Mouse (Mus musculus) midbrain, embryonic 10.5 days (tissue): ENCODE data around the gene Akr1cl. TPM values are rescaled to one million over a fixed set of nuclear protein-coding genes. Genes with fewer than 3 reads are reported as not detected.
"Not testable (repeated sequence)": the region's sequence is repeated elsewhere in the genome, so short reads cannot be mapped to it uniquely, and the experiment has no call there.

Experiments used
- DNase-seq: peaks from one replicate; pipeline ENCODE4 v3.0.0-alpha.2; 2017; ENCODE audit warnings: low spot score
- H3K27ac ChIP-seq: fragments of 300-500 bp; sonication (generic); replicated peaks from 2 replicates; pipeline ENCODE4 v1.5.1; 2016; ENCODE audit warnings: mild to moderate bottlenecking
- H3K27me3 ChIP-seq: fragments of 300-500 bp; sonication (generic); 2 replicates; pipeline ENCODE4 v1.6.1; 2016; ENCODE audit warnings: low read depth, mild to moderate bottlenecking; ENCODE audit not compliant: poor library complexity, severe bottlenecking
- H3K36me3 ChIP-seq: fragments of 300-500 bp; sonication (generic); 2 replicates; pipeline ENCODE4 v1.6.1; 2016; ENCODE audit warnings: mild to moderate bottlenecking, moderate library complexity
- H3K4me1 ChIP-seq: fragments of 300-500 bp; sonication (generic); 2 replicates; pipeline ENCODE4 v1.6.1; 2016
- H3K4me3 ChIP-seq: fragments of 300-500 bp; sonication (generic); 2 replicates; pipeline ENCODE4 v1.5.1; 2016; ENCODE audit warnings: mild to moderate bottlenecking, moderate library complexity
- H3K9me3 ChIP-seq: fragments of 300-500 bp; sonication (generic); replicated peaks from 2 replicates; pipeline ENCODE4 v1.6.1; 2016; ENCODE audit warnings: mild to moderate bottlenecking
- WGBS: fragments of 180-500 bp; shearing (Covaris S2); methylation state at CpG from one replicate; pipeline ENCODE4 v1.1.7; 2016; 5-methylcytosine and 5-hydroxymethylcytosine counted together
- polyA plus RNA-seq: library from polyadenylated mRNA; unstranded; fragments of >200 nt; fragmentation: Nextera tagmentation; extraction: Ambion mirVana; gene quantifications from 2 replicates; pipeline ENCODE4 v1.2.1, GENCODE M21; 2016

Gene Akr1cl
- 0.15 and 0.42 TPM in 2 replicates for polyA plus RNA-seq

- no peak within 1 kb of the TSS for H3K27ac ChIP-seq
- no peaks in the 10 kb centered on the region for H3K36me3 ChIP-seq
- no peak within 1 kb of the TSS for H3K4me3 ChIP-seq
- H3K9me3 ChIP-seq, result no peaks in the 10 kb centered on the region
- no peak for DNase-seq
- 0 out of 2 replicates have a peak, but pooled peaks cover 3% of the 10 kb centered on the region for H3K4me1 ChIP-seq
- H3K27me3 ChIP-seq, result no peaks in the 10 kb centered on the region
Observed at GRCm38 (mm10) chr1:65032641-65033040, at the start of gene Akr1cl. Gene Akr1cl (minus strand): TSS chr1:65032759.

GRCm38 (mm10) chr1:65082188-65082587 lies 49.6 kb upstream of the Akr1cl start, which contains the start of gene Crygb:
Gene Crygb (minus strand): TSS chr1:65082288.
- Histone ChIP-seq H3K9me3 (no peaks in the 10 kb centered on the region), H3K36me3 (no peaks in the 10 kb centered on the region), H3K4me1 (peaks cover 5% of the 10 kb centered on the region), H3K27ac (no peak within 1 kb of the TSS), H3K27me3 (no peaks in the 10 kb centered on the region), H3K4me3 (peak within 1 kb of the TSS; percentile 21; the same call in 1 of the 2 replicates)
- DNase-seq, result no peak
- 26% methylated on average over 7 of the region's 7 CpGs for WGBS

GRCm38 (mm10) chr1:65075607-65076006 lies 43.0 kb upstream of the Akr1cl start:
- WGBS, result 32% methylated on average over 5 of the region's 5 CpGs
- no peaks in the 10 kb centered on the region for H3K9me3 ChIP-seq
- DNase-seq, result no peak

GRCm38 (mm10) chr1:65073589-65073988 lies 41.0 kb upstream of the Akr1cl start, which contains the start of gene Crygc:
Gene Crygc (minus strand): TSS chr1:65073689.
- Histone ChIP-seq H3K9me3 (no peaks in the 10 kb centered on the region), H3K36me3 (no peaks in the 10 kb centered on the region), H3K27ac (no peak within 1 kb of the TSS), H3K4me3 (no peak within 1 kb of the TSS), H3K27me3 (no peaks in the 10 kb centered on the region), H3K4me1 (peaks cover 4% of the 10 kb centered on the region; the same call in 1 of the 2 replicates)
- no peak for DNase-seq
- WGBS, result 71% methylated on average over 6 of the region's 6 CpGs

More at GRCm38 (mm10) chr1:65075607-65076006, 43.0 kb upstream of the Akr1cl start:
- Histone ChIP-seq H3K36me3 (no peaks in the 10 kb centered on the region), H3K27me3 (no peaks in the 10 kb centered on the region), H3K27ac (no peak overlapping the region), H3K4me3 (no peak overlapping the region), H3K4me1 (peaks cover 4% of the 10 kb centered on the region; the same call in 1 of the 2 replicates)

GRCm38 (mm10) chr1:65067842-65068241 lies 35.3 kb upstream of the Akr1cl start:
- Histone ChIP-seq H3K36me3 (no peaks in the 10 kb centered on the region), H3K27ac (no peak overlapping the region)
- DNase-seq, result no peak

GRCm38 (mm10) chr1:65064201-65064600 lies 31.6 kb upstream of the Akr1cl start:
- Histone ChIP-seq H3K4me3 (no peak overlapping the region), H3K27ac (no peak overlapping the region), H3K9me3 (no peaks in the 10 kb centered on the region), H3K36me3 (no peaks in the 10 kb centered on the region), H3K4me1 (no peaks in the 10 kb centered on the region), H3K27me3 (no peaks in the 10 kb centered on the region)
- no peak for DNase-seq
- WGBS, result 85% methylated on average over 15 of the region's 15 CpGs

More at GRCm38 (mm10) chr1:65067842-65068241, 35.3 kb upstream of the Akr1cl start:
- Histone ChIP-seq H3K27me3 (no peaks in the 10 kb centered on the region), H3K9me3 (no peaks in the 10 kb centered on the region), H3K4me1 (no peaks in the 10 kb centered on the region), H3K4me3 (no peak overlapping the region)

GRCm38 (mm10) chr1:65063352-65063751 lies 30.8 kb upstream of the Akr1cl start, which contains the start of gene Crygd:
Gene Crygd (minus strand): TSS chr1:65063452.
- Histone ChIP-seq H3K36me3 (no peaks in the 10 kb centered on the region), H3K27me3 (no peaks in the 10 kb centered on the region), H3K9me3 (no peaks in the 10 kb centered on the region), H3K4me3 (no peak within 1 kb of the TSS), H3K27ac (no peak within 1 kb of the TSS), H3K4me1 (no peaks in the 10 kb centered on the region)
- 83% methylated on average over 8 of the region's 8 CpGs for WGBS
- DNase-seq, result no peak

GRCm38 (mm10) chr1:65052140-65052539 lies 19.6 kb upstream of the Akr1cl start:
- Histone ChIP-seq H3K4me3 (no peak overlapping the region), H3K36me3 (no peaks in the 10 kb centered on the region), H3K4me1 (peaks cover 15% of the 10 kb centered on the region), H3K27me3 (no peaks in the 10 kb centered on the region), H3K27ac (no peak overlapping the region), H3K9me3 (no peaks in the 10 kb centered on the region)
- WGBS, result 53% methylated on average over 2 of the region's 2 CpGs
- no peak for DNase-seq

GRCm38 (mm10) chr1:65051696-65052095 lies 19.1 kb upstream of the Akr1cl start:
- WGBS, result 64% methylated on average over 7 of the region's 7 CpGs
- no peak for DNase-seq
- Histone ChIP-seq H3K4me1 (peaks cover 15% of the 10 kb centered on the region), H3K4me3 (no peak overlapping the region), H3K36me3 (no peaks in the 10 kb centered on the region), H3K9me3 (no peaks in the 10 kb centered on the region), H3K27ac (no peak overlapping the region), H3K27me3 (no peaks in the 10 kb centered on the region)

GRCm38 (mm10) chr1:65050952-65051351 lies 18.4 kb upstream of the Akr1cl start, which contains the start of gene Cryge:
Gene Cryge (minus strand): TSS chr1:65051149.
- H3K4me1 ChIP-seq, result peaks cover 15% of the 10 kb centered on the region
- H3K4me3 ChIP-seq, DNase-seq, H3K27me3 ChIP-seq, H3K36me3 ChIP-seq, H3K9me3 ChIP-seq: not testable (repeated sequence)
- 63% methylated on average over 12 of the region's 12 CpGs for WGBS
- H3K27ac ChIP-seq, result peak within 1 kb of the TSS; percentile 49; the same call in 1 of the 2 replicates

GRCm38 (mm10) chr1:65048781-65049180 lies 16.2 kb upstream of the Akr1cl start:
- Histone ChIP-seq H3K9me3 (no peaks in the 10 kb centered on the region), H3K4me3 (no peak overlapping the region), H3K27me3 (no peaks in the 10 kb centered on the region), H3K4me1 (peaks cover 15% of the 10 kb centered on the region), H3K27ac (no peak overlapping the region), H3K36me3 (no peaks in the 10 kb centered on the region)
- 55% methylated on average over 12 of the region's 12 CpGs for WGBS
- no peak for DNase-seq

GRCm38 (mm10) chr1:65046401-65047109 lies 14.0 kb upstream of the Akr1cl start:
- H3K27me3 ChIP-seq, result no peaks in the 10 kb centered on the region
- H3K4me1 ChIP-seq, result peaks cover 8% of the 10 kb centered on the region
- no peaks in the 10 kb centered on the region for H3K36me3 ChIP-seq
- 40% methylated on average over 8 of the region's 8 CpGs for WGBS
- DNase-seq, result no peak
- H3K27ac ChIP-seq, result no peak overlapping the region
- H3K9me3 ChIP-seq, result no peaks in the 10 kb centered on the region
- no peak overlapping the region for H3K4me3 ChIP-seq

GRCm38 (mm10) chr1:65043433-65043832 lies 10.9 kb upstream of the Akr1cl start:
- H3K4me3 ChIP-seq, result no peak overlapping the region
- no peaks in the 10 kb centered on the region for H3K36me3 ChIP-seq
- H3K9me3 ChIP-seq, result no peaks in the 10 kb centered on the region
- WGBS, result 88% methylated on average over 2 of the region's 2 CpGs
- no peak overlapping the region for H3K27ac ChIP-seq
- H3K27me3 ChIP-seq, result no peaks in the 10 kb centered on the region
- DNase-seq, result no peak
- H3K4me1 ChIP-seq, result no peaks in the 10 kb centered on the region
